Mouse (Mus musculus) myocyte (in vitro differentiated cells): ENCODE data around the gene Cep44. TPM values are rescaled to one million over a fixed set of nuclear protein-coding genes. Genes with fewer than 3 reads are reported as not detected.

Experiments
- H3K27me3 ChIP-seq: one replicate; pipeline ENCODE4 v1.6.1; 2011; ENCODE audit not compliant: control insufficient read depth, insufficient read depth, insufficient read length
- H3K36me3 ChIP-seq: one replicate; pipeline ENCODE4 v1.6.1; 2011; ENCODE audit not compliant: control insufficient read depth, insufficient read depth
- H3K4me2 ChIP-seq: one replicate; pipeline ENCODE4 v1.6.1; 2011; ENCODE audit warnings: low read depth, control low read depth
- H3K4me3 ChIP-seq: one replicate; pipeline ENCODE4 v1.5.1; 2011; ENCODE audit warnings: mild to moderate bottlenecking, control low read depth, moderate library complexity
- H3K79me2 ChIP-seq: one replicate; pipeline ENCODE4 v1.6.1; 2011; ENCODE audit not compliant: control insufficient read depth, insufficient read depth
- H3ac ChIP-seq: one replicate; pipeline ENCODE4 v1.6.1; 2011; ENCODE audit not compliant: control insufficient read depth, insufficient read length
- CEBPB ChIP-seq: IDR thresholded peaks from 2 replicates; pipeline ENCODE4 v1.6.1; 2011; ENCODE audit warnings: mild to moderate bottlenecking, moderate library complexity; ENCODE audit not compliant: poor library complexity, insufficient read depth, severe bottlenecking
- E2F4 ChIP-seq: IDR thresholded peaks from one replicate; pipeline ENCODE4 v1.6.1; 2011; ENCODE audit warnings: mild to moderate bottlenecking, control low read depth, moderate library complexity; ENCODE audit not compliant: insufficient read depth
- MAX ChIP-seq: IDR thresholded peaks from one replicate; pipeline ENCODE4 v1.6.1; 2011; ENCODE audit warnings: low read depth, mild to moderate bottlenecking, control low read depth
- MYOD1 ChIP-seq, 3 experiments: IDR thresholded peaks; one replicate each; pipeline ENCODE4 v1.6.1; 2011; ENCODE audit warnings: control low read depth in 2 of 3, low read depth in 2 of 3, mild to moderate bottlenecking in 2 of 3, moderate library complexity in 1 of 3; ENCODE audit not compliant: insufficient read length in 2 of 3, control insufficient read depth in 1 of 3
- MYOG ChIP-seq, 3 experiments: IDR thresholded peaks; one replicate each; pipeline ENCODE4 v1.6.1; 2011; ENCODE audit warnings: control low read depth in 2 of 3, low read depth in 2 of 3, mild to moderate bottlenecking in 2 of 3; ENCODE audit not compliant: insufficient read length in 2 of 3, control insufficient read depth in 1 of 3, insufficient read depth in 1 of 3
- POLR2A ChIP-seq: IDR thresholded peaks from one replicate; pipeline ENCODE4 v1.6.1; 2011; ENCODE audit warnings: low read depth, mild to moderate bottlenecking, control low read depth, moderate library complexity; ENCODE audit not compliant: insufficient read length
- POLR2AphosphoS2 ChIP-seq: IDR thresholded peaks from one replicate; pipeline ENCODE4 v1.6.1; 2011; ENCODE audit warnings: low read depth, control low read depth; ENCODE audit not compliant: insufficient read length
- REST ChIP-seq: IDR thresholded peaks from one replicate; pipeline ENCODE4 v1.6.1; 2011; ENCODE audit warnings: mild to moderate bottlenecking, control low read depth, moderate library complexity; ENCODE audit not compliant: insufficient read depth, insufficient read length
- SRF ChIP-seq: IDR thresholded peaks from one replicate; pipeline ENCODE4 v1.6.1; 2011; ENCODE audit warnings: low read depth; ENCODE audit not compliant: control insufficient read depth, insufficient read length
- TCF12 ChIP-seq: IDR thresholded peaks from one replicate; pipeline ENCODE4 v1.6.1; 2011; ENCODE audit warnings: mild to moderate bottlenecking, control low read depth; ENCODE audit not compliant: poor library complexity, insufficient read depth, severe bottlenecking
- TCF3 ChIP-seq: IDR thresholded peaks from one replicate; pipeline ENCODE4 v1.6.1; 2011; ENCODE audit warnings: low read depth, control low read depth; ENCODE audit not compliant: insufficient read length
- USF1 ChIP-seq: IDR thresholded peaks from one replicate; pipeline ENCODE4 v1.6.1; 2011; ENCODE audit warnings: low read depth, mild to moderate bottlenecking, control low read depth, moderate library complexity
- polyA plus RNA-seq: library from polyadenylated mRNA; unstranded; fragments of >200 nt; fragmentation: generic; extraction: Trizol; gene quantifications from one replicate; pipeline ENCODE4 v1.2.1, GENCODE M21; 2012; ENCODE audit warnings: missing spikeins

Gene Cep44
- polyA plus RNA-seq = 14.9 TPM

- Histone ChIP-seq H3K4me2 (peak within 1 kb of the TSS; percentile 98), H3K27me3 (no peaks in the 10 kb centered on the region), H3K79me2 (peaks cover 29% of the 10 kb centered on the region), H3ac (peak within 1 kb of the TSS; percentile 87), H3K36me3 (peaks cover 7% of the 10 kb centered on the region), H3K4me3 (peak within 1 kb of the TSS; percentile 98)
- no peak for TF ChIP-seq CEBPB
- TF ChIP-seq REST = no peak
- no peak for TF ChIP-seq MYOD1 (IDR thresholded peaks at IDR 0.05; ENCODE audit: control insufficient read depth in 1 of 3, insufficient read length in 2 of 3, low read depth in 2 of 3)
- TF ChIP-seq TCF3 = no peak
- TF ChIP-seq USF1 = no peak
- no peak for TF ChIP-seq MYOG (IDR thresholded peaks at IDR 0.05; ENCODE audit: control insufficient read depth in 1 of 3, insufficient read depth in 1 of 3, insufficient read length in 2 of 3, low read depth in 2 of 3)
- TF ChIP-seq POLR2AphosphoS2 = peak; percentile 46
- TF ChIP-seq POLR2A = no peak
- TF ChIP-seq E2F4 = peak; percentile 61
Observed at GRCm38 (mm10) chr8:56550558-56551360, at the start of gene Cep44, which contains the start of gene Fbxo8. Gene Cep44 (minus strand): TSS chr8:56551047. Gene Fbxo8 (plus strand): TSS chr8:56551090.

- no peaks in the 10 kb centered on the region for H3K36me3 ChIP-seq
- H3K27me3 ChIP-seq = no peaks in the 10 kb centered on the region
- no peak overlapping the region for H3ac ChIP-seq
- H3K79me2 ChIP-seq = no peaks in the 10 kb centered on the region
- TF ChIP-seq E2F4 (no peak), TCF3 (no peak), CEBPB (no peak)
- H3K4me2 ChIP-seq = no peak overlapping the region
- no peak overlapping the region for H3K4me3 ChIP-seq
Observed at GRCm38 (mm10) chr8:56591502-56591901, 40.7 kb upstream of the Cep44 start.

DNA sequence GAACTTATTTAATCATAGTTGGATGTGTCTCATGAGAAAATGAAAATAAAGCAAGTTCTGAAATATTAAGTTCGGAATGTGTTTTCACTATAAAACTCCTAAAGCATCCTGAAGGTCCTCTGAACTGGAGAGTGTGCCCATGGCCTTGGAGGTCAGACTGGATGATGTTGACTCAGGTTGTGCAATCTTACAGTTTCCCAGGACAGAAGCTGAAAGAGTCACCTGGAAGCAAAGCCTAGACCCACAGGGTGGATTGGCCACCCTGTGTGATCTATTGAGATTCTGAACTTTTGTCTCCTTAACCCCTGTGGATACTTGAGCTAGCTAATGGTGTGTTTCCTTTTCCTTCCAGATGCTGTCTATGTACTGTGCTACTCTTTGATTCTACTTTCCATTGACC is 40.2 kb upstream of the Cep44 start:
- H3K79me2 ChIP-seq = no peaks in the 10 kb centered on the region
- no peaks in the 10 kb centered on the region for H3K27me3 ChIP-seq
- H3ac ChIP-seq = no peak overlapping the region
- no peaks in the 10 kb centered on the region for H3K36me3 ChIP-seq
- no peak for TF ChIP-seq REST
- no peak for TF ChIP-seq MYOD1 (IDR thresholded peaks at IDR 0.05; ENCODE audit: control insufficient read depth in 1 of 3, insufficient read length in 2 of 3, low read depth in 2 of 3)
- TF ChIP-seq MYOG (IDR thresholded peaks at IDR 0.05; ENCODE audit: control insufficient read depth in 1 of 3, insufficient read depth in 1 of 3, insufficient read length in 2 of 3, low read depth in 2 of 3) = no peak
- TF ChIP-seq TCF3 = no peak
- TF ChIP-seq USF1 = no peak
- no peak for TF ChIP-seq E2F4
- no peak for TF ChIP-seq CEBPB
- TF ChIP-seq MAX = no peak
- no peak for TF ChIP-seq POLR2AphosphoS2
- TF ChIP-seq POLR2A = no peak
- TF ChIP-seq TCF12 = no peak
- no peak for TF ChIP-seq SRF
- no peak overlapping the region for H3K4me3 ChIP-seq
- no peak overlapping the region for H3K4me2 ChIP-seq

GRCm38 (mm10) chr8:56589004-56589403 is 38.2 kb upstream of the Cep44 start:
- H3K27me3 ChIP-seq = no peaks in the 10 kb centered on the region
- H3K79me2 ChIP-seq = no peaks in the 10 kb centered on the region
- TF ChIP-seq POLR2A = no peak
- H3K36me3 ChIP-seq = no peaks in the 10 kb centered on the region
- H3K4me2 ChIP-seq = no peak overlapping the region
- no peak overlapping the region for H3ac ChIP-seq
- no peak overlapping the region for H3K4me3 ChIP-seq

GRCm38 (mm10) chr8:56582841-56583240 is 32.0 kb upstream of the Cep44 start:
- Histone ChIP-seq H3K79me2 (no peaks in the 10 kb centered on the region), H3K4me2 (no peak overlapping the region), H3K27me3 (no peaks in the 10 kb centered on the region), H3K4me3 (no peak overlapping the region), H3K36me3 (no peaks in the 10 kb centered on the region), H3ac (no peak overlapping the region)
- no peak for TF ChIP-seq CEBPB
- TF ChIP-seq USF1 = no peak
